Mouse (Mus musculus) spleen, adult 2 months (tissue): ENCODE results near the gene Pklr.

Experiments
- CTCF ChIP-seq: fragments of 200-500 bp; IDR thresholded peaks from 2 replicates; pipeline ENCODE4 v1.5.1; 2011; ENCODE audit warnings: mild to moderate bottlenecking, inconsistent platforms; ENCODE audit not compliant: insufficient read depth, insufficient read length, insufficient replicate concordance; ENCODE audit errors: extremely low read depth
- POLR2A ChIP-seq: fragments of 200-500 bp; IDR thresholded peaks from 2 replicates; pipeline ENCODE4 v1.6.1; 2011; ENCODE audit warnings: low read depth, low read length, inconsistent platforms

DNA sequence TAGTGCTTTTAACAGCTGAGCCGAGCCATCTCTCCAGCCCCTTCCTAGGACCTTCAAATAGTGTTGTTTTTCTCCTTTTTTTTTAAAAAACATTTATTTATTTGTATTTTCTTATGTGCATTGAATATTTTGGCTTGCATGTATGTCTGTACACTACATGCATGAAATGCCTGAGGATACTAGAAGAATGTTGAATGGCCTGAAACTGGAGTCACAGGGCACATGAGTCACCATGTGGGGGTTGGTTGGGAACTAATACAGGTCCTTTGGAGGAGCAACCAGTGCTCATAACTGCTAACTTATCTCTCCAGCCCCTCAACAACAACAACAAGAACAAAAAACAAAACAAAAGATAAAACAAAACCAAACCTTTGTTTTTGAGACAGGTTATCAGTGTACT, 27.2 kb downstream of the Pklr start:
- TF ChIP-seq CTCF (no peak), POLR2A (no peak)
